Mouse (Mus musculus): ENCODE data around the gene Sirt2.

DNA sequence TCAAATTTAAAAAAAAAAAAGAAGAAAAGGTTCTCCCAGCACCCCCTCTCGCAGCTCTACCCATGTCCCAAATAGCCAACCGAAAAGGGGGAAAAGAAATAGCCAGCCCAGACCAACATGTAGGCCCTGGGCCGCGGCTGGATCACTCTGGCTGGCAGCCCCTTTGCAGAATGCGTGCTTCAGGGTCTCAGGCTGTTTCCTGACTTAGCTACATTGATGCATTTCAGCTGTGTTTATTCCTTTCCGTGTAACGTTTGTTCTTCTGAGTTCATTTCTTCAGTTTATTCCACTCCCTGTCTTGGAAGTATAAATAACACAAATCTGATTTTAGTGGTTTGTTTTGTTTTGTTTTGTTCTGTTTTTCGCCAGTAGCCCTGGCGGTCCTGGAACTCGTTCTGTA lies 48.8 kb upstream of the Sirt2 start:
- TF ChIP-seq CTCF (IDR thresholded peaks at IDR 0.05; ENCODE audit: low read depth) (no peak), EP300 (IDR thresholded peaks at IDR 0.05; ENCODE audit: low read depth) (no peak)
